Mouse (Mus musculus): ENCODE results near the gene Foxn4.

Gene Foxn4

GRCm38 (mm10) chr5:114273693-114274402 lies at the start of gene Foxn4:
Gene Foxn4, minus strand, starts transcription at chr5:114273807.
- no peak for DNase-seq

- no peak for DNase-seq
Measured at GRCm38 (mm10) chr5:114323105-114323790, 49.6 kb upstream of the Foxn4 start.

- DNase-seq = no peak
Measured at GRCm38 (mm10) chr5:114309680-114310036, 36.1 kb upstream of the Foxn4 start.

GRCm38 (mm10) chr5:114308765-114309679 lies 35.4 kb upstream of the Foxn4 start:
- no peak for DNase-seq

- no peak for DNase-seq
Measured at GRCm38 (mm10) chr5:114306496-114306895, 32.9 kb upstream of the Foxn4 start.

GRCm38 (mm10) chr5:114303166-114303565 lies 29.6 kb upstream of the Foxn4 start:
- DNase-seq = no peak

- DNase-seq = no peak
Measured at GRCm38 (mm10) chr5:114299883-114300610, 26.4 kb upstream of the Foxn4 start.

- DNase-seq = no peak
Measured at GRCm38 (mm10) chr5:114299156-114299855, 25.7 kb upstream of the Foxn4 start.

GRCm38 (mm10) chr5:114298212-114298894 lies 24.7 kb upstream of the Foxn4 start:
- no peak for DNase-seq

GRCm38 (mm10) chr5:114296693-114297631 lies 23.4 kb upstream of the Foxn4 start:
- DNase-seq = no peak

GRCm38 (mm10) chr5:114290004-114290403 lies 16.4 kb upstream of the Foxn4 start:
- DNase-seq = no peak

- DNase-seq = no peak
Measured at GRCm38 (mm10) chr5:114288874-114289273, 15.3 kb upstream of the Foxn4 start, which contains the start of gene Myo1h. Gene Myo1h, plus strand, starts transcription at chr5:114289166.

GRCm38 (mm10) chr5:114288396-114288795 lies 14.8 kb upstream of the Foxn4 start:
- no peak for DNase-seq

GRCm38 (mm10) chr5:114286872-114287571 lies 13.4 kb upstream of the Foxn4 start:
- DNase-seq = no peak

GRCm38 (mm10) chr5:114286102-114286501 lies 12.5 kb upstream of the Foxn4 start:
- DNase-seq = no peak

GRCm38 (mm10) chr5:114285398-114285700 lies 11.7 kb upstream of the Foxn4 start:
- no peak for DNase-seq

- no peak for DNase-seq
Measured at GRCm38 (mm10) chr5:114284604-114285397, 11.2 kb upstream of the Foxn4 start.

- DNase-seq = no peak
Measured at GRCm38 (mm10) chr5:114282346-114282745, 8.7 kb upstream of the Foxn4 start.

All from cerebellum, adult 9-11 months (tissue).